Mouse (Mus musculus): ENCODE results near the gene Gm27027. TPM values are rescaled to one million over a fixed set of nuclear protein-coding genes. Genes with fewer than 3 reads are reported as not detected.

Gm27027 gene
- polyA plus RNA-seq, 1 experiment from 2014 or later, result not detected

DNA sequence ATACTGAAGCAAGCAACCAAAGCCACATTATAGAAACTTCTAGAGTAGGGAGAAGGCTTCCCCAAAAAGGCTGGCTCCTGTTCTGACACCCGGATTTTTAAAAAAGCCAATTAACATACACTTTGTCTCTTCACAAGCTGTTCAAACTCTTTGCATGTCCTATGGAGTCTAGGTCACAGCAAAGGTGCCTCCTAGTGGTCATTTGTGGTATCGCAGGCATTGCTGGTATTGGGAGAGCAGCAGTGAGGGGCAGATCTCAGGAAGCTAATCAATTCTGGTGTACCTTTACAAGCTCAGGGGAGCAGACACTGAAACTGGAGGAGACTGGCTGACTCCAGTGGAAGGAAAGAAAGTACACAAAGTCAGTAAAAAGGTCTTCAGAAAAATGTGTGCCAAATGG, 6.2 kb upstream of the Gm27027 start:
- H3K4me2 ChIP-seq, result no peak overlapping the region
- 11% methylated on average over 2 of the region's 2 CpGs for WGBS
- H3K27ac ChIP-seq, result no peak overlapping the region
- no peaks in the 10 kb centered on the region for H3K9me3 ChIP-seq
- no peaks in the 10 kb centered on the region for H3K27me3 ChIP-seq
- H3K4me1 ChIP-seq (replicated peaks), result no peaks in the 10 kb centered on the region
- no peak overlapping the region for H3K9ac ChIP-seq (replicated peaks)
- no peak overlapping the region for H3K4me3 ChIP-seq (replicated peaks)
- peaks cover 90% of the 10 kb centered on the region for H3K36me3 ChIP-seq
- no peak for ATAC-seq (ENCODE audit: insufficient number of reproducible peaks, insufficient read depth, low FRiP score, low TSS enrichment, low read depth)

DNA sequence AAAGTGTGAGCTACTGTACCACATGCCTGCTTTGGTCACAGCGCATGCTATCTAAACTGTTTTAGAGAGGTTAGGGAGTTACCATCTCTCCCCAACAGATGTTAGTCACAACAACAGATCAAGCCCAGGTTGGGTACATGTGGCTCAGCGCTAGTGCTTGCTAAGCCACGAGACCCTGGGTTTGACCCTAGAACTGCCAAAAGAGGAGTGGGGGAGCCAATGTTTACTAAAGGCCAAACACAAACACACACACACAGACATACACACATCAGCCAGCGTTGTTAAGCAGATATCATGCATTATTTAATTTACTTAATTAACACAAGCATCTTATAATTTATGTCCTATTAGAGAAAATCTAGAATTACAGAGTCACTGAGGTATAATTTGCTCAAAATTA, 5.8 kb upstream of the Gm27027 start:
- Histone ChIP-seq H3K4me1 (replicated peaks) (no peaks in the 10 kb centered on the region), H3K4me2 (no peak overlapping the region), H3K36me3 (peaks cover 89% of the 10 kb centered on the region), H3K27ac (no peak overlapping the region), H3K9me3 (no peaks in the 10 kb centered on the region), H3K9ac (replicated peaks) (no peak overlapping the region), H3K27me3 (no peaks in the 10 kb centered on the region), H3K4me3 (replicated peaks) (no peak overlapping the region)
- 89% methylated on average over 4 of the region's 4 CpGs for WGBS
- ATAC-seq (ENCODE audit: insufficient number of reproducible peaks, insufficient read depth, low FRiP score, low TSS enrichment, low read depth), result no peak

DNA sequence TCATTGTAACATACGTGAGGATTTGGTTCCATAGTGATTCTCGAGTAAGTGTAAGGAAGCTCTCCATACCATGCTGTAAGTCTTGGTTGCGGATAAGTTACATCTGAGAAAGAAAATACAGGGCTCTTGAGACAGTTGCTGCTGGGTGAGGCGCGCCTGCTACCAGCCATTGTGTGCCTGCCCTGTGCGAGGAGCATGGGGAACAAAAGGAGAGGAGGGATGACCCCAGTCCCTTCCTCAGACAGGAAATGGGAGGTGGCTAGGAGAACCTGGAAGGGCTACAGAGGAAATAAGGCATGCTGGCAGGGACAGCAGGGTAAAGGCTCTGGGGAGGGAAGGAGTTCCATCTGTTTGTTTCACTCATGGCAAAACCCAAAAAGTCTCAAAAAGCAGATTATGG, 5.3 kb upstream of the Gm27027 start:
- Histone ChIP-seq H3K9me3 (no peaks in the 10 kb centered on the region), H3K4me1 (replicated peaks) (no peaks in the 10 kb centered on the region), H3K27ac (no peak overlapping the region), H3K4me2 (no peak overlapping the region), H3K4me3 (replicated peaks) (no peak overlapping the region), H3K27me3 (no peaks in the 10 kb centered on the region), H3K9ac (replicated peaks) (no peak overlapping the region), H3K36me3 (peaks cover 89% of the 10 kb centered on the region)
- 88% methylated on average over 6 of the region's 6 CpGs for WGBS
- ATAC-seq (ENCODE audit: insufficient number of reproducible peaks, insufficient read depth, low FRiP score, low TSS enrichment, low read depth), result no peak

DNA sequence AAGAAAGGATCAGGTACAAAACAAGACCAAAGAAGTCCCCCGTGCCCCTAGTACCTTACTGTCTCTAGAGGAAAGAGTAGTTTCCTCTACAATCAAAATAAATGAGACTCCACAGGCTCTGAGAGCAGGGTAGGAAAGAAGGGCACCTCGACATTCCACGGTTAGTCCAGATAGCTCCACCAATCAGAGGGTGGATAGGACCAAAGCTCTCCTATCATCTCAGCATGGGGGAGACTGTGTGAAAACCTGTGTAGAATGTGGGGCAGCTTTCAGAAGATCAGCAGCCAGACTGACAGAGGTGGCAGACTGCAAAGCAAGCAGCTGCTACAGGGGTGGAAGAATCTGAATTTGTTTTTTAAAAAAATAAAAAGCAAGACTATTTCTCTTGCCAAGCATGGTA, 3.3 kb downstream of the Gm27027 start:
- Histone ChIP-seq H3K9ac (replicated peaks) (no peak overlapping the region), H3K4me1 (replicated peaks) (no peaks in the 10 kb centered on the region), H3K9me3 (no peaks in the 10 kb centered on the region), H3K27ac (no peak overlapping the region), H3K36me3 (peaks cover 98% of the 10 kb centered on the region), H3K4me3 (replicated peaks) (no peak overlapping the region), H3K27me3 (no peaks in the 10 kb centered on the region), H3K4me2 (no peak overlapping the region)
- 63% methylated on average over 3 of the region's 3 CpGs for WGBS
- ATAC-seq (ENCODE audit: insufficient number of reproducible peaks, insufficient read depth, low FRiP score, low TSS enrichment, low read depth), result no peak

DNA sequence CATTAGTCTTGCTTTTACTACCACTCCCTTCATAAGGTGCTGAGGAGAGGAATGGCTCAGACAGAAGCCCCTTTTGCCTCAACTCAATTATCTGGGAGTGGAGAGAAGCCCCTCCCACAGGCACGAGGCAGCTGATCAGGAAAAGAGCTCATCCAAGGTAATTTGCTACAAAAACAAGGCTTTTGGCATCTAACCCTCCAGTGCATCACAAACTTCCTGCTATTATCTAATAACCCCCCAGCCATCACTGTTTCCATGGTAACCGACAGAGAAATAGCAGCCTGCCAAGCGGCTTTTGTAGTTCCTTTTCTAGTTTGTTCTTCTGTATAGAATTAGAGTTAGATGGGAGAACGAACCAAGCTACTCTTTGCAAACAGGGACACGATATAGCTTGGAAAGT, 3.9 kb downstream of the Gm27027 start:
- H3K4me2 ChIP-seq, result no peak overlapping the region
- ATAC-seq (ENCODE audit: insufficient number of reproducible peaks, insufficient read depth, low FRiP score, low TSS enrichment, low read depth), result no peak
- no peak overlapping the region for H3K4me3 ChIP-seq (replicated peaks)
- 74% methylated on average over 5 of the region's 5 CpGs for WGBS
- H3K9me3 ChIP-seq, result no peaks in the 10 kb centered on the region
- peaks cover 98% of the 10 kb centered on the region for H3K36me3 ChIP-seq
- no peak overlapping the region for H3K27ac ChIP-seq
- H3K4me1 ChIP-seq (replicated peaks), result no peaks in the 10 kb centered on the region
- H3K9ac ChIP-seq (replicated peaks), result no peak overlapping the region
- no peaks in the 10 kb centered on the region for H3K27me3 ChIP-seq

DNA sequence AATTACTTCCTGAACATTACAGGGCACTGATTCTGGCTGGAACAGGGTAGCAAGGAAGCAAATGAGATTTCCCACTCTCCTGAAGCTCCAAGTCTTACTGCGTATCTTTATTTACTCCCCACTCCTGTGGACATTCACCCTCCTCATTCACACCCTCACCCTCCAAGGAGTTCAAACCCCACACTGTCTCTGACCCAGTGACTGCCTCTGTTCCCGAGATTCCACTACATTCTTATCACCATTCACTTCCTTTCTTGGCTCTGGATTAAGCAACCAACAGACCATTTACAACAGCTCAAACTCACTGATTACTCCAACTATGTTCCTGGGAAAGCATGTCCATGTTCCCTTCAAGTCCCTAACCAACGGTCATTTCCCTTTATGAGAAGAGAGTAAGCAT, 4.8 kb downstream of the Gm27027 start:
- no peaks in the 10 kb centered on the region for H3K9me3 ChIP-seq
- H3K36me3 ChIP-seq, result peaks cover 99% of the 10 kb centered on the region
- WGBS, result 87% methylated on average over 3 of the region's 3 CpGs
- ATAC-seq (ENCODE audit: insufficient number of reproducible peaks, insufficient read depth, low FRiP score, low TSS enrichment, low read depth), result no peak
- H3K9ac ChIP-seq (replicated peaks), result no peak overlapping the region
- no peaks in the 10 kb centered on the region for H3K27me3 ChIP-seq
- no peak overlapping the region for H3K4me3 ChIP-seq (replicated peaks)
- no peaks in the 10 kb centered on the region for H3K4me1 ChIP-seq (replicated peaks)
- no peak overlapping the region for H3K4me2 ChIP-seq
- H3K27ac ChIP-seq, result no peak overlapping the region

DNA sequence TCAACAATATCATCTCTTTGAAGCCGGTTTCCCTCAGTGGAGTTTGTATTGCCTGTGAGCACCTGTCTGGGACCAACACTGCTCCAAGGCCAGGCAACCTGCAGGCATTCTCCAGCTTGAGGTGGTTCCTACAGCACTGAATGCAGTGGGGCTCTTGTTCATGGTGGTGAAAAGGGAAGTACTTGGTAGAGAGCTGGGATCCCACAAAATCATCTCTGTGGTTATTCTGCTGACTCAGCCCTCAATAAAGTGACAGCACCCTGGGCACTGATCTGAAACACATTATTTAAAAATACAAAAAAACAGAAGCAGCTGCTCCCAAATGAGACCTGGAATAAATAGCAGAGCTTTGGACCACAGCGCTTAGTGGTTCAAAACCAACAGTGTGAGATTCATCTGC, 7.7 kb downstream of the Gm27027 start:
- no peak overlapping the region for H3K9ac ChIP-seq (replicated peaks)
- 88% methylated on average over 2 of the region's 2 CpGs for WGBS
- H3K36me3 ChIP-seq, result peaks cover 97% of the 10 kb centered on the region
- no peaks in the 10 kb centered on the region for H3K4me1 ChIP-seq (replicated peaks)
- no peaks in the 10 kb centered on the region for H3K9me3 ChIP-seq
- H3K27ac ChIP-seq, result no peak overlapping the region
- H3K4me3 ChIP-seq (replicated peaks), result no peak overlapping the region
- no peak for ATAC-seq (ENCODE audit: insufficient number of reproducible peaks, insufficient read depth, low FRiP score, low TSS enrichment, low read depth)
- H3K27me3 ChIP-seq, result no peaks in the 10 kb centered on the region
- H3K4me2 ChIP-seq, result no peak overlapping the region

DNA sequence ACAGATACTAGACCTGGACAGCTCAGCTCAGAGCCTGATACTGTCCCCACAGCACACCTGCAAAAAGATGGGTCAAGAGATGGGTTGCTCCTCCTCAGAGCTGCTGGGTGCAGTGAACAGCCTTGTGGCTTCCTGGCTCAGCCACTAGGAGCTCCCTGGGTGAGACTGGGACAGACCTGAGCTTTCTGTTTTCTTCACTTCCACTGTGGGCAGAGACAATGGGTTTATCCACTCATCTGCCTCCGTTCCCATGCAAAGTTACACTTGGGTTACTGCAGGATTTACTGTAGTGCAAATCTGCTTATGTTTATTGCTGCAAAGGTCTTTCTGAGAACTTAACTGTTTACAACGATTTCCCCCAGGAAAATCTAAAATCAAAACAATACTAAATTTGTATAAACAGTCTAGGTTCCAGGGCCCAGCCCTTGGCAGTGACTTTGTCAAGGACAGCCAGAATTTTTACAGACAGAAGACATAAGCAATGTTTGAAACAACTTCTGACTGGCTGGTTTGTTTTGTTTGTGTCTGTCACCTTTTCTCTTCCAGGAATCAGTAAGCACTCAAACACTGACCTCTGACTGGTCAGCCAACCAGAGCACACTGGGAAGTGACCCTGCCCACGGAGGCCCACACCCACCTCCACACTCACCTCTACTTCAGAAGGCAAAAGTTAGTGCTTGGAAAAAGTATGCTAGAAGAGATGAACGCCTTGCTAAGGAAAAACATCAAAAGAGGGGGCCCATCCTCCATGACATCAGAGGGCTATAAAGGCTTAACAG, 13.5 kb downstream of the Gm27027 start:
- peaks cover 87% of the 10 kb centered on the region for H3K36me3 ChIP-seq
- H3K9me3 ChIP-seq, result no peaks in the 10 kb centered on the region
- peaks cover under 1% of the 10 kb centered on the region; the same call in 1 of the 2 replicates for H3K4me1 ChIP-seq (replicated peaks)
- H3K9ac ChIP-seq (replicated peaks), result no peak overlapping the region
- H3K27ac ChIP-seq, result no peak overlapping the region
- ATAC-seq (ENCODE audit: insufficient number of reproducible peaks, insufficient read depth, low FRiP score, low TSS enrichment, low read depth), result no peak
- H3K27me3 ChIP-seq, result no peaks in the 10 kb centered on the region
- H3K4me3 ChIP-seq (replicated peaks), result no peak overlapping the region
- 75% methylated on average over 4 of the region's 4 CpGs for WGBS
- no peak overlapping the region for H3K4me2 ChIP-seq

DNA sequence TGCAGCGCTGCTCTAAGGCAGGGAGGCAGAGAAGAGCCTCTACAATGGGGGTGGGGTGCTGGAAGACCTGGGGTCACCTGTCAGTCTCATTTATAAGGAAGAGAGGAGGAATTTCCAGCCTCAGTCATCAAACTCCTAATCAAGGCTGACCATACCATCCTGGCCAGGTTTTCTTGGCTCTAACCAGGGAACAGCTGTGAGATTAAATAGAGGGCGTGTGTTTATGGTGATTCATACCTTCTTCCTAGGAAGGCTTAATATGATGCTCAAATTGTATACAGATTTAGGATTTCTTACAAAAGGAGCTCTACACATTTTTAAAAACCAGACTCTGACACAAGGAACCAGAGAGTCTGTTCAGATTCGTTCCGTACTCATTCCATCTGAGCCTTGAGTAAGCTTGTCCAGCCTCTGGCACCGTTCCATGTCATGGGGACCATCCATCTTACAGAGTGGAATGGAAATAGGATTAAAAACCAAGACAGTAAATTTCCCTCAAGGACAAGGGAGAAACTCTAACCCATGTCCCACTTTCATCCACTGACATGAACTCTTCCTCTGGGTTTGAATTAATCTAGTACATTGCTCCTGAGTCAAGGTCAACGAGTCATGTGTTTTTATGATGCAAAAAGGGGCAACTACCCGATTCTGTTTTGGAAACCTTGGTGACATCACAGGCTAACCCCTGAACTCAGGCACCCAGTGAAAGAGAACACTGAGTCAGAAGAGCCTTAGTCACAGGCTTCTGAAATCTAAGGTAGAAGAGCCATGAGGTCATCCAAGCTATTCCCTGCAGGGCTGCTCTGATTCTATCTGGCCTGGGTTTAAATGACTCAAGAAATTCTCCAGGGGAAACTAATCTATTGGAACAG, 16.7 kb downstream of the Gm27027 start:
- ATAC-seq (ENCODE audit: insufficient number of reproducible peaks, insufficient read depth, low FRiP score, low TSS enrichment, low read depth), result no peak
- Histone ChIP-seq H3K9me3 (no peaks in the 10 kb centered on the region), H3K36me3 (peaks cover 58% of the 10 kb centered on the region), H3K4me3 (replicated peaks) (no peak overlapping the region), H3K4me2 (no peak overlapping the region), H3K4me1 (replicated peaks) (peaks cover 28% of the 10 kb centered on the region), H3K27ac (no peak overlapping the region), H3K27me3 (no peaks in the 10 kb centered on the region), H3K9ac (replicated peaks) (no peak overlapping the region)
- WGBS, result 88% methylated on average over 7 of the region's 7 CpGs

DNA sequence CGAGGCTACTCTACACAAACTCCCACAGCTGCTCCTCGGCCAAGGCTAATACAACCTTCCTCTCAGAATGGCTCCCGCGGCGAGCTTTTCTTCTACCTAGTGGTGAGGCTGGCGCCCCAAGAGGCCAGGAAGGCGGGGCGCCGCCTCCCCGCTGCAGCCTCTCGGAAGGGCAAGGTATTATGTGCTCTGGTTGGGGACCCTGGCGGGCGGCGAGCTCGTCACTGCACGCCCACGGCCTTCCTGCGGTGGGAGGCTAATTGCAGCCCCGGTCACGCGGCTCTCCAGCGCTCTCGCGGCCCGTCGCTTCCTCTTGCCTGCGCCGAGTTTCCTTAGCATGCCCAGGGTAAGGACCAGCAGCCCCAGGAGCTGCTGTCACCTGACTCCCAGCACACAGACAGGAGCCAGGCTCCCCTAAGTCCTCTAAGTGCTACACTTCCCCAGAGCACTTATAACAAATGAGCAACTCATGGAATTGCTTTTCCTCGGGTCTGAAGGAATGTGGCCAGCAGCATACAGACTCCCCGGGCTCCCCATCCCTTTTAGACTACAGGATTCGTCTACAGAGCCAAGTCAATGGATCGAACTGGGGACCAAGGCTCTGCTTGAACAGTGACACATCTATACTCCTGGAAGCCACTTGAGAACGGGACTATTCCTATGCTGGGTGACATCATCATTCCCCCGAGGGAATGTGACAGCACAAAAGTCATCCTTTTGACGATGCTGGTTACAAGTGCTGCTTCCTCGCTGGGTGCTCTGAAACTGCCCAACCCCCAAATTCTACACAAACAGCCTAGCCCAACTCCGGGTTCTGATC, 19.5 kb downstream of the Gm27027 start:
- Histone ChIP-seq H3K27ac (peak overlapping the region; percentile 70), H3K9ac (replicated peaks) (peak overlapping the region; percentile 55), H3K9me3 (no peaks in the 10 kb centered on the region), H3K36me3 (peaks cover 30% of the 10 kb centered on the region), H3K4me3 (replicated peaks) (peak overlapping the region; percentile 44), H3K4me2 (peak overlapping the region; percentile 83), H3K4me1 (replicated peaks) (peaks cover 28% of the 10 kb centered on the region), H3K27me3 (peaks cover 16% of the 10 kb centered on the region; the same call in 1 of the 2 replicates)
- ATAC-seq (ENCODE audit: insufficient number of reproducible peaks, insufficient read depth, low FRiP score, low TSS enrichment, low read depth), result peak; percentile 72
- WGBS, result 4% methylated on average over 37 of the region's 37 CpGs

Data from limb, embryonic 12.5 days (tissue).